Mouse (Mus musculus) stomach, embryonic 15.5 days (tissue): Measurements from ENCODE around the gene Tex22. TPM values are rescaled to one million over a fixed set of nuclear protein-coding genes. Genes with fewer than 3 reads are reported as not detected.

Source experiments
- ATAC-seq: fragments of 200-750 bp; cut with Nextera tagmentation; 2 replicates; pipeline ENCODE4 v1.8.0; 2017; ENCODE audit warnings: low read depth, moderate number of reproducible peaks, moderate TSS enrichment; ENCODE audit not compliant: insufficient read depth, low FRiP score
- H3K27ac ChIP-seq: fragments of 300-500 bp; sonication (generic); 2 replicates; pipeline ENCODE4 v1.5.1; 2015; ENCODE audit warnings: mild to moderate bottlenecking, inconsistent platforms
- H3K27me3 ChIP-seq: fragments of 300-500 bp; sonication (generic); replicated peaks from 2 replicates; pipeline ENCODE4 v1.6.1; 2015; ENCODE audit warnings: inconsistent platforms
- H3K36me3 ChIP-seq: fragments of 300-500 bp; sonication (generic); 2 replicates; pipeline ENCODE4 v1.6.1; 2015; ENCODE audit warnings: inconsistent platforms
- H3K4me1 ChIP-seq: fragments of 300-500 bp; sonication (generic); 2 replicates; pipeline ENCODE4 v1.6.1; 2015; ENCODE audit warnings: inconsistent platforms
- H3K4me2 ChIP-seq: fragments of 300-500 bp; sonication (generic); 2 replicates; pipeline ENCODE4 v1.6.1; 2015; ENCODE audit warnings: mild to moderate bottlenecking, inconsistent platforms
- H3K4me3 ChIP-seq: fragments of 300-500 bp; sonication (generic); replicated peaks from 2 replicates; pipeline ENCODE4 v1.5.1; 2015; ENCODE audit warnings: inconsistent platforms
- H3K9ac ChIP-seq: fragments of 300-500 bp; sonication (generic); 2 replicates; pipeline ENCODE4 v1.6.1; 2015; ENCODE audit warnings: inconsistent platforms
- H3K9me3 ChIP-seq: fragments of 300-500 bp; sonication (generic); 2 replicates; pipeline ENCODE4 v1.6.1; 2016; ENCODE audit warnings: inconsistent platforms
- WGBS: fragments of 180-500 bp; shearing (Covaris S2); methylation state at CpG from one replicate; pipeline ENCODE4 v1.1.7; 2015; 5-methylcytosine and 5-hydroxymethylcytosine counted together
- polyA plus RNA-seq: library from polyadenylated mRNA; unstranded; fragments of >200 nt; fragmentation: Nextera tagmentation; extraction: Ambion mirVana; gene quantifications from 2 replicates; pipeline ENCODE4 v1.2.1, GENCODE M21; 2015

The Tex22 gene
- polyA plus RNA-seq, 1 experiment from 2014 or later: not detected

DNA sequence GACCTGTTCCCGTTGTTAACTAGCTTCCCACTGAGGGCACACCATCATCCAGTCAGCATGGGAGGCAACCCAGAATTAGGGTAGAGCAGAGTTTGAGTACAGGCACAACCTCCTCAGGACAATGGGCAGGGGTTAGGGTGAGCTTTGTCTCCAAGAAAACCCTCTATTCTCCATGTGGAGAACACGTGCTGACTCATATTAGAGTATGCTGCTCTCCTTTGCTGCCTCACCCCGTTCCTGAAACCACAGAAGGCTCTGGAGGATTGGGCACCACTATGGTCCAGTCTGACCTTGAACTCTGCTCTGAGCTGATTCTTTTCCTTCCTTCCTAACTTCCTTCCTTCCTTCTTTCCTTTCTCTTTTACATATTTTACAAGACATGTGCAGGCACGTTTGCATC, 35.9 kb upstream of the Tex22 start:
- WGBS: 84% methylated on average over 4 of the region's 4 CpGs
- no peak overlapping the region for H3K4me3 ChIP-seq

DNA sequence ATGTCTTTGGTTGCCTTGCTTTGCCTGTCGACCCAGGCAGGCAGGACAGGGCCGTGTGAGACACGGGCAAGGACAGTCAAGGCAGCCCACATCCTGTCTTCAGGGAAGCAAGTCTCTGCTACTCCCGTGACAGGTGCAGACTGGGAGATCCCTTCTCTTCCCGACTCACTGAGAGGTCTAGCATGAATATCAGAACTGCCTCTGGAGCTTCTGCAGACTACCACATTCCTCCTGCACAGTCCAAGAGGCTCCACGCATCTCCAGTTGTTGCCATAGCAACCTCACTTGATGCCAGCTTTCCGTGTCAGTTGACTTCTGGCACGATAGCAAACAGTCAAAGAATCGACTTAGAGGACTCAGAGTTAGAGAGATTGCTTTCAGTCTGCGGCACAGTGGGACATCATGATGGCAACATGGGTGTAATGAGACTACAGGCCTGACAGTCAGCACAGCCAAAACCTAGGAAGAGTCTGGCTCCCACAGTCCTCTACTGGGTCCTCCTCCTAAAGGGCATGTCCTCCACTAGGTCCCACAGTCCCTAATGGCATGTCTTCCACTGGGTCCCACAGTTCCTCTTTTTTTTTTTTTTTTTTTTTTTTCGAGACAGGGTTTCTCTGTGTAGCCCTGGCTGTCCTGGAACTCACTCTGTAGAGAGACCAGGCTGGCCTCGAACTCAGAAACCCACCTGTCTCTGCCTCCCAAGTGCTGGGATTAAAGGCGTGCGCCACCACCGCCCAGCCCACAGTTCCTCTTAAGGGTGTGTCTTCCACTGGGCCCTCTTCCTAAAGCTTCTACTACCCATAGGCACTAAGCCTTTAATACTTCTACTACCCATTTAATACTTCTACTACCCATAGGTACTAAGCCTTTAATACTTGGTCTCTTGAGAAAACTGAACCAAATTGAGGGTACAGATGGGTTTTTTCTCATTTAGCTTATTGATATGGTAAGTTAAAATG, 32.5 kb upstream of the Tex22 start:
- H3K9ac ChIP-seq: no peak overlapping the region
- H3K36me3 ChIP-seq: peaks cover 17% of the 10 kb centered on the region
- no peaks in the 10 kb centered on the region for H3K27me3 ChIP-seq
- no peak for ATAC-seq
- no peak overlapping the region for H3K4me3 ChIP-seq
- no peak overlapping the region for H3K27ac ChIP-seq
- 62% methylated on average over 15 of the region's 15 CpGs for WGBS
- H3K4me1 ChIP-seq: no peaks in the 10 kb centered on the region
- H3K4me2 ChIP-seq: no peak overlapping the region
- H3K9me3 ChIP-seq: no peaks in the 10 kb centered on the region

More for the DNA sequence above, 35.9 kb upstream of the Tex22 start:
- no peaks in the 10 kb centered on the region for H3K27me3 ChIP-seq
- H3K9ac ChIP-seq: no peak overlapping the region
- H3K36me3 ChIP-seq: no peaks in the 10 kb centered on the region
- H3K4me2 ChIP-seq: no peak overlapping the region
- H3K4me1 ChIP-seq: no peaks in the 10 kb centered on the region
- no peaks in the 10 kb centered on the region for H3K9me3 ChIP-seq
- no peak for ATAC-seq
- H3K27ac ChIP-seq: no peak overlapping the region

DNA sequence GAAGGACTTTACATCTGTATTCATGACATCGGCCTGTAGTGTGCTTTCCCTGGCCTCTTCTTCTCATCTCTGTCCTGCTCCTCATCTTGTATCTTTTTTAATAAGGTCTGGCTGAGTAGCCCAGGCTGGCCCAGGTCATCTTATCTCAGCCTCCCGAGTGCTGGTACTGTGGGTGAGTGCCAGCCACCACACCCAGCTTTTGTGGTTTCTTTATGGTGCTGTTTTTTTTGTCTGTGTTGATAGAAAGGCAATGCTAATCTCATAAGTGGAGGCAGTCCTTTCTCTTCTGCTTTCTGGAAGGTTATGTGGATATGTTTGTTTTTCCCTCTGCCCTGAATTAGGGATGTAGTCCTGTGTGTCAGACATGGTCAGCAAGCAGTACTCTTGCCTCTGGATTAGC, 31.8 kb upstream of the Tex22 start:
- ATAC-seq: peak; percentile 73
- Histone ChIP-seq H3K4me2 (no peak overlapping the region), H3K9ac (no peak overlapping the region), H3K36me3 (peaks cover 22% of the 10 kb centered on the region), H3K9me3 (no peaks in the 10 kb centered on the region), H3K27ac (no peak overlapping the region), H3K4me1 (no peaks in the 10 kb centered on the region), H3K4me3 (no peak overlapping the region), H3K27me3 (no peaks in the 10 kb centered on the region)
- WGBS: 71% methylated on average over 2 of the region's 2 CpGs

DNA sequence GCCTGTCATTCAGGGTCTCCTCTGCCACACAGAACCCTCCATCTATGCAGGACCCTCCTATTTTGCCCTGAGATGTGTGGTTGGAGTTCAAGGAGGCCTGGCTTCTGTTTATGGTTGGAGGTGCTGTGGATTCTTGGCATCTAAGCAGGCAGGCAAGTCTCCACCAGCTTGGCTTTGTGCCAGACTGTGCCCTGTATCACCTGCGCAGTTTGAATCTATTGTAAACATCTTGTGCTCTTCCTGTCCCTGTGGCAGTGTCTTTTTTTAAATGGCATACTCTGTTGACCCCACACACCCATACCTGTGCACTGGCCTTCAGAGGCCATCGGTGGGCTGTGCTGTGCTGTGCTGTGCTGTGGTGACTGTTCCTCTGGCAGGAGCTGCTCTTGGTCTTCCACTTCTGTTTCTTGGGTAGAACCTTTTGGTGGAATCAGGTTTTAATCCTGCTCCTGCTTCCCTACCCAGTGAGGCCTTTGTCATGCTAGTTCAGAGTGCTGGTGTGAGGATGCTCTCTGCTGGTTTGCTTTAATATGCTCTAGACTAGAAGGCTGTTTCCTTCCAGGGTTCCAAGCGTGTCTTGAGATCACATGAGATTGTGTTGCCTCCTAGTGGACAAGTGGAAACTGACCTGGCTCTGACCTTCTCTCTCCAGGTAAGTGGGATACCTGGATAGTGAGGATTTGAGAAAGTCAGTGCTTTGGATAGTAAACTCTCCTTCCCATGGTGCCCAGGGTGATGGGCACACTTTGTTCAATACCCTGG, 29.2 kb upstream of the Tex22 start:
- WGBS: 65% methylated on average over 3 of the region's 3 CpGs

DNA sequence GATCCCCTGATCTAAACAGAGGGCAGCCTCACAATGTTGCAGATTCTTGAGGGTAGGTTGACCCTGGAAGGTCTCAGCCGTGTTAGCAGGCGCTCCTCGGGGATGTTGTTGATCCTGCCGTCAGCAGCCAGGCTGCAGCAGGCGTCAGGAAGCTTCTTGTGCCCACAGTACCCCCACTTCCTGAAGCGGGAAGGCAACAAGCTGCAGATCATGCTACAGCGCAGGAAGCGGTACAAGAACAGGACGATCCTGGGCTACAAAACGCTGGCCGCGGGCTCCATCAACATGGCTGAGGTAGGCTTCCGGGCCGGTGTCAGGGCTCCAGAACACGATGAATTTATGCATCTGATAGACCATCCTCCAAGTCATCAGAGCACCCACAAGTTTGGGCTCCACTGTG, 27.4 kb upstream of the Tex22 start:
- WGBS: 85% methylated on average over 15 of the region's 15 CpGs
- H3K27me3 ChIP-seq: no peaks in the 10 kb centered on the region
- peaks cover 32% of the 10 kb centered on the region for H3K36me3 ChIP-seq
- H3K4me2 ChIP-seq: no peak overlapping the region
- H3K9me3 ChIP-seq: no peaks in the 10 kb centered on the region
- H3K27ac ChIP-seq: no peak overlapping the region
- no peak overlapping the region for H3K4me3 ChIP-seq
- H3K9ac ChIP-seq: no peak overlapping the region
- ATAC-seq: no peak
- no peaks in the 10 kb centered on the region for H3K4me1 ChIP-seq

More for the DNA sequence above, 29.2 kb upstream of the Tex22 start:
- ATAC-seq: no peak
- no peak overlapping the region for H3K4me3 ChIP-seq
- no peaks in the 10 kb centered on the region for H3K4me1 ChIP-seq
- no peak overlapping the region for H3K9ac ChIP-seq
- H3K27ac ChIP-seq: no peak overlapping the region
- H3K4me2 ChIP-seq: no peak overlapping the region
- H3K36me3 ChIP-seq: peaks cover 32% of the 10 kb centered on the region
- H3K9me3 ChIP-seq: no peaks in the 10 kb centered on the region
- no peaks in the 10 kb centered on the region for H3K27me3 ChIP-seq

DNA sequence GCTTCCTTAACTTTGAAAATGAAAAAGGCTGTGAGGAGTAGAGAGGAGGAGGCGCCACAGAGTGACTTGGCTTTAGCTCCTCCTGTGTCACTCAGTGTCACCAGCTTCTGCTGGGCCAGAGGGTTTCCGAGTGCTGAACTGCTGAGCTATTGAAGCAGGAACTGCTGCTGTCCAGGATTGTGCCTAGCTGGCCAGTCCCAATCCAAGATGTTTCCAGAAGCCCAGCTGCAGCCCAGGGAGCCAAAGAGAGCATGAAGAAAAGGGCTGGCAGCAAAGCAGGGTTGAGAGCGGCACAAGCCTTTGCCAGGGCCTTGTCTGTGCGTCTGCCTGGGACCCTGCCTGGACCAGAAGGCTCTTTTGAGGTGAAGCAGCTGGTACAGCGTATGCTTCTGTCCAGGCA, 26.2 kb upstream of the Tex22 start:
- no peak overlapping the region for H3K9ac ChIP-seq
- H3K36me3 ChIP-seq: peaks cover 38% of the 10 kb centered on the region

DNA sequence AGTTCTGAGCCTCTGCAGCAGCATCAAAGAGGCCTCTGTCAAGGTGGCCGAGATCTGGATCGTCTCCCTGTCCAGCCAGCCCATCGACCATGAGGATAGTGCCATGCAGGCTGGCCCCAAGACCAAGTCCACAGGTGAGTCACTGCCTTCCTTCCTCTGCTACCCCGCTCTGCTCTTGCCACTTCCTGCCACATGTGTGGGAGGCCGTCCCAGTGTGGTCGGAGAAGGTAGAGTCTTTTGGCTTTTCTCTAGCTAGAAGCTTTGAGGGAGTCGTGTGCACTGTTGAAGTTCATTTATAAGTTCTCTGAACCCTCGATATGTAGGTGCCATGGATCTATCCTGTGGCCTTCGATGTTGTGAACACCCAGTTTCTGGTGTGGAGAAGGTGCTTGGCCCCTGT, 24.5 kb upstream of the Tex22 start:
- 85% methylated on average over 9 of the region's 9 CpGs for WGBS

More for the DNA sequence above, 26.2 kb upstream of the Tex22 start:
- Histone ChIP-seq H3K27me3 (no peaks in the 10 kb centered on the region), H3K4me1 (no peaks in the 10 kb centered on the region), H3K27ac (no peak overlapping the region), H3K4me3 (no peak overlapping the region), H3K9me3 (no peaks in the 10 kb centered on the region), H3K4me2 (no peak overlapping the region)
- WGBS: 90% methylated on average over 5 of the region's 5 CpGs
- no peak for ATAC-seq

DNA sequence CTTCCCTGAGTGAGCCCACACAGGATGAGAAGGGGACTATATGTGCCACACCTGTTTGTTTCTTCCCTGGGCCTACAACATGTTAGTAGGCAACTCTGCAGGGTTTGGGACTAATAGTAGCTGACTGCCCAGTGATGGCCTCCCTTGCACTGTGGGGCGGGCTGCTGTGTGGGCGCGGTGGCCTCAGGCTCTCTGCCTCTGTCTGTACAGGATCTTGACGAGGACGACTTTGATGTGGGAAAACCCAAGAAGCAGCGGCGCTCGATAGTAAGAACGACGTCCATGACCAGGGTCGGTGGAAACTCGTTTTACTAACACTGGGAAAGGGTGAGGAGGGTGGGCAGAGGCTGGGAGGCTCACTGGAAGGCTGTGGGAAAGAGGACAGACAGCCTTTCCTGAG, 23.6 kb upstream of the Tex22 start:
- no peaks in the 10 kb centered on the region for H3K9me3 ChIP-seq
- no peak overlapping the region for H3K4me3 ChIP-seq
- H3K36me3 ChIP-seq: peaks cover 40% of the 10 kb centered on the region
- no peaks in the 10 kb centered on the region for H3K27me3 ChIP-seq
- H3K4me2 ChIP-seq: no peak overlapping the region
- H3K27ac ChIP-seq: no peak overlapping the region
- no peak for ATAC-seq
- H3K4me1 ChIP-seq: no peaks in the 10 kb centered on the region
- H3K9ac ChIP-seq: no peak overlapping the region
- 81% methylated on average over 12 of the region's 12 CpGs for WGBS

More for the DNA sequence above, 24.5 kb upstream of the Tex22 start:
- no peaks in the 10 kb centered on the region for H3K9me3 ChIP-seq
- no peak overlapping the region for H3K4me3 ChIP-seq
- H3K4me1 ChIP-seq: no peaks in the 10 kb centered on the region
- H3K4me2 ChIP-seq: no peak overlapping the region
- H3K27ac ChIP-seq: no peak overlapping the region
- H3K36me3 ChIP-seq: peaks cover 44% of the 10 kb centered on the region
- ATAC-seq: no peak
- H3K9ac ChIP-seq: no peak overlapping the region
- H3K27me3 ChIP-seq: no peaks in the 10 kb centered on the region

DNA sequence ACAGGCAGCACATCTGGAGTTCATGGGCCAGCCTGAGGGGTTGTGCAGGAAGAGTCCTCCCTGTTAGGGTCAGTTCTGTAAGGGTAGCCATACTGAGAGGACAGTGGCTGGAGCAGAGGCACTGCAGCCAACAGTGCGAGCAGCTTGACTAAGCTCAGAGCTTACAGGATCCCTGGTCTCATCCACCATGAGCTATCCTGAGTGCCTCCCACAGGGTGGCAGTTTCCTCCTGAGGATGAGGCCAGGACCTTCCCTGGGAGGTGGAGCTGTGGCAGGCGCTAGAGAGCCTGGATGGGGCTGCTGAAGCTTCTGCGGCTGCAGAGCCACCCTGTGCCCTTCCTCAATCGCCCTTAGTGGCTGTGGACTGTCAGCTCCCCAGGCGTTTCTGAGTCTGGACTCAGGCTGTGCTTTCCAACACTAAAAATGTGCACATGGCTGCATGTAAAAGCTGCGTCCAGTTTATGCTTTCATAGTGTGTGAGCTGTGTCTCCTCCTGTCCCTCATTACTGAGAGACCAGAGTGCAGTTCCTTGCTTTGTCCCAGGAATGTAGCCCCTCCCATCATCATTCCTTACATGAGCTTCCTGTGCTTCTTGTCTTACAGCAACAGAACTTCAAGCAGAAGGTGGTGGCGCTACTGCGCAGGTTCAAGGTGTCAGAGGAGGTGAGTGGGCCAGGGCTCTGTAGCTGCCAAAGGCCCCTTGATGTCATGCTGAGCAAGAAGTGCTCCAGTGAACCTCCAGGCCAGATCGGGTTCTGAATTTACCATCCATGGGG, 22.5 kb upstream of the Tex22 start:
- 40% methylated on average over 9 of the region's 9 CpGs for WGBS
- Histone ChIP-seq H3K36me3 (peaks cover 30% of the 10 kb centered on the region; the same call in 1 of the 2 replicates), H3K4me2 (no peak overlapping the region), H3K27ac (peak overlapping the region; percentile 40; the same call in 1 of the 2 replicates), H3K27me3 (no peaks in the 10 kb centered on the region), H3K4me3 (no peak overlapping the region), H3K9me3 (no peaks in the 10 kb centered on the region), H3K9ac (no peak overlapping the region), H3K4me1 (no peaks in the 10 kb centered on the region)
- no peak for ATAC-seq

DNA sequence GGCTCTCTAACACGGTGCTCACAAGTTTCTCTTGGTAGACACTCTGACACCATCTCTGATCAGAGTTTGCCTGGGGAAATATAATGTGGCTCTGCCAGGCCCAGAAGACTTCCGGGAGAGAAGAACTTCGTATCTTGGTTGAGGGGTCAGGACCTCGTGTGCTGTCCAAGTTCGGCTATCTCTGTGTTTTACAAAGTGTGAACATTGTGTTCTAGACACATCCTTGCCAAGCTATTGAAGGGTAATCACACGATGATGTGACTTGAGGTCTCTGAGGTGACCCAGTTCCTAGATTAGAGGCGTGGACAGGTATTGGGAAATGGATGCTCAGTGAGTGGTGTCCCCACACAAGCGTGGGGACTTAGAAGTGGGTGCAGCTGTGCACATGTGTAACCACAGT, 18.2 kb upstream of the Tex22 start:
- Histone ChIP-seq H3K27me3 (no peaks in the 10 kb centered on the region), H3K36me3 (peaks cover 45% of the 10 kb centered on the region), H3K9me3 (no peaks in the 10 kb centered on the region), H3K27ac (no peak overlapping the region), H3K4me3 (no peak overlapping the region), H3K9ac (no peak overlapping the region), H3K4me2 (no peak overlapping the region), H3K4me1 (no peaks in the 10 kb centered on the region)
- 88% methylated on average over 8 of the region's 8 CpGs for WGBS
- no peak for ATAC-seq

DNA sequence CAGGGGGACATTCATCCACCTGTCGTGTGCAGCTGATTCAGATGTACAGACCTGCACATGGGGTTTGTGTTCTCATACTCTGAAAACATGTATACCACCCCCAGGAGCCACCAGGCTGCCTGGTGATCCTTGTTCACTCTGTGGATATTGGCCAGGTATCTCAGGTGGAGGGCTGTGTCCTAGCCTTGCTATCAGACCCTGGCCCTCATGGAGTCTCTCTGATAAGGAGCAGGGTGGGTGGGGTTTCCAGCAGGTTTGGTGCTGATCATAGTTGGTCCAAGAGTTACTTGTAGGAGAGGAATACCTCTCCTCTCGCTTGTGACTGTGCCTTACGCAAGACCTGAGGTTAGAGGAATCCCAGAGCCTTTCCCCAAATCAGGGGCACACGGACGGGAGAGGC, 14.1 kb upstream of the Tex22 start:
- peaks cover 49% of the 10 kb centered on the region for H3K36me3 ChIP-seq

More for the DNA sequence above, 14.1 kb upstream of the Tex22 start:
- Histone ChIP-seq H3K9ac (no peak overlapping the region), H3K4me3 (no peak overlapping the region), H3K9me3 (no peaks in the 10 kb centered on the region), H3K27ac (no peak overlapping the region), H3K4me1 (no peaks in the 10 kb centered on the region), H3K27me3 (no peaks in the 10 kb centered on the region), H3K4me2 (no peak overlapping the region)
- ATAC-seq: peak; percentile 53; the same call in 1 of the 2 replicates
- 90% methylated on average over 5 of the region's 5 CpGs for WGBS
